Mouse (Mus musculus) testis, postnatal 10 days (tissue): Measurements from ENCODE around the gene Art3.
A peak's percentile ranks its signal among the peaks of the same experiment; 100 is the strongest.

Source experiments
- DNase-seq: peaks from one replicate; pipeline ENCODE4 v3.0.0; 2021; ENCODE audit warnings: low spot score

The Art3 gene

GRCm38 (mm10) chr5:92424126-92424525, 92.5 kb downstream of the Art3 start:
- DNase-seq, result no peak

- no peak for DNase-seq
Measured at GRCm38 (mm10) chr5:92430723-92431122, 99.1 kb downstream of the Art3 start.

- DNase-seq, result no peak
Measured at GRCm38 (mm10) chr5:92431611-92432010, 100.0 kb downstream of the Art3 start.

- DNase-seq, result no peak
Measured at GRCm38 (mm10) chr5:92434070-92434469, 102.4 kb downstream of the Art3 start.

GRCm38 (mm10) chr5:92434571-92434985, 103.0 kb downstream of the Art3 start:
- DNase-seq, result no peak

- peak; percentile 93 for DNase-seq
Measured at GRCm38 (mm10) chr5:92435025-92435584, 103.5 kb downstream of the Art3 start, which contains the start of gene Nup54. TSS of gene Nup54 (minus strand) at chr5:92435219.

GRCm38 (mm10) chr5:92438540-92438939, 106.9 kb downstream of the Art3 start:
- DNase-seq, result no peak

GRCm38 (mm10) chr5:92441494-92441893, 109.9 kb downstream of the Art3 start:
- peak; percentile 49 for DNase-seq

- DNase-seq, result no peak
Measured at GRCm38 (mm10) chr5:92442914-92443313, 111.3 kb downstream of the Art3 start.

GRCm38 (mm10) chr5:92445016-92445415, 113.4 kb downstream of the Art3 start:
- no peak for DNase-seq

GRCm38 (mm10) chr5:92446736-92447135, 115.1 kb downstream of the Art3 start:
- no peak for DNase-seq

- DNase-seq, result no peak
Measured at GRCm38 (mm10) chr5:92452876-92453275, 121.2 kb downstream of the Art3 start.

GRCm38 (mm10) chr5:92457410-92457809, 125.8 kb downstream of the Art3 start:
- no peak for DNase-seq

- no peak for DNase-seq
Measured at GRCm38 (mm10) chr5:92458726-92459125, 127.1 kb downstream of the Art3 start.

- peak; percentile 81 for DNase-seq
Measured at GRCm38 (mm10) chr5:92461321-92461720, 129.7 kb downstream of the Art3 start.
